Mouse (Mus musculus) frontal cortex, postnatal 10 days (tissue): Measurements from ENCODE around the gene Olfr885.

Experiments
- DNase-seq, 2 experiments: peaks; one replicate each; pipeline ENCODE4 v3.0.0; 2022; ENCODE audit warnings: low spot score in 2 of 2, mixed read lengths in 1 of 2

The Olfr885 gene

GRCm38 (mm10) chr9:38061022-38061421, at the start of gene Olfr885:
Gene Olfr885, plus strand, starts transcription at chr9:38061322.
- DNase-seq: no peak

DNA sequence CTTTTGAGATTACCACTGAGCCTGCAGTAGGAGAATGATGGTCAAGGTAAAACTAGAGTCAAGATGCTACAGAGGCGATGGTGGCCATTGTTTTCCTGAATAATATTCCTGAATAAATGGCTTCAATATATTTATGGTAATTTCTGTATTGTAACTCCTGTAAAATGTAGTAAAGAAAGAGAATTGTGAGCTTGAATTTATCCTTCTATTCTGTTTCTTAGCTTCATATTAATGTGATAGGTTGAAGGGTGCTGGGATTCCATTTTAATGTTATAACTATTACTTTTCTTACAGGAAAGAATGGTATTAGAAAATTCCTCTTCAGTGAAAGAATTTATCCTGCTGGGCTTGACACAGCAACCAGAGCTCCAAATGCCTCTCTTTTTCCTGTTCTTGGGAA, 35.6 kb upstream of the Olfr885 start, which contains the start of gene Olfr883:
TSS of gene Olfr883 (plus strand) at position 301 of the 400 bp plus-strand sequence.
- DNase-seq: no peak

DNA sequence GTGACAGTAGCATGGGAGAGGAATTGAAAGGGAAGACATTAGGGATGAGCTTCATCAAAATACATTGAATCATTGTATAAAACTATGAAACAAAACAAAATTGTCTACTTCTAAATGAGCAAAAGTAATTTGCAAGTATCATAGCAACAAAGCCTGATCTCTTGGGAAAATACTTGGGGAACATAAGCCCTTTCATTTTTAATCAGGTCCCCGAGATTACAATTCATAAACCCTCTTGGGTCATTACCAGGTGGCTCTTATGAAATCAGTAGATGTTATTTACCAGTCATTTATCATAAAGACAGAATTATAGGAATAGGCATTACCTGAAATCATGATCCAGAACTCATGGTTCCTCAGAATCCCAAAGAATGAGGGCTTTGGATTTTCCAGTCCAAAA, 14.9 kb upstream of the Olfr885 start, which contains the start of gene Olfr884:
TSS of gene Olfr884 (plus strand) at position 301 of the 400 bp plus-strand sequence.
- DNase-seq: no peak

GRCm38 (mm10) chr9:38083772-38084171, 22.6 kb downstream of the Olfr885 start, which contains the start of gene Olfr887:
Gene Olfr887, plus strand, starts transcription at chr9:38084072.
- no peak for DNase-seq

GRCm38 (mm10) chr9:38107828-38108227, 46.7 kb downstream of the Olfr885 start, which contains the start of gene Olfr888:
Gene Olfr888, plus strand, starts transcription at chr9:38108128.
- no peak for DNase-seq
